Mouse (Mus musculus) heart, adult 2 months (tissue): ENCODE results near the gene Tex44. TPM values are rescaled to one million over a fixed set of nuclear protein-coding genes. Genes with fewer than 3 reads are reported as not detected.

ENCODE experiments used
- DNase-seq, 2 experiments: peaks; one replicate each; pipeline ENCODE4 v3.0.0; 2021
- H3K27ac ChIP-seq: fragments of 200-600 bp; 2 replicates; pipeline ENCODE4 v1.8.1; 2022
- H3K27me3 ChIP-seq: fragments of 200-500 bp; 2 replicates; pipeline ENCODE4 v1.6.1; 2012; ENCODE audit warnings: mild to moderate bottlenecking, low read length, inconsistent platforms, mixed read lengths; ENCODE audit not compliant: control insufficient read depth, insufficient read depth
- H3K36me3 ChIP-seq: fragments of 200-500 bp; 2 replicates; pipeline ENCODE4 v1.6.1; 2012; ENCODE audit warnings: low read length, inconsistent platforms; ENCODE audit not compliant: control insufficient read depth, insufficient read depth
- H3K4me1 ChIP-seq: fragments of 200-500 bp; 2 replicates; pipeline ENCODE4 v1.6.1; 2011; ENCODE audit warnings: low read length; ENCODE audit not compliant: control insufficient read depth, insufficient read depth
- H3K4me3 ChIP-seq: fragments of 200-600 bp; 2 replicates; pipeline ENCODE4 v1.8.1; 2022
- H3K79me2 ChIP-seq: fragments of 200-500 bp; replicated peaks from 2 replicates; pipeline ENCODE4 v1.6.1; 2012; ENCODE audit warnings: mild to moderate bottlenecking, inconsistent platforms, low read length, moderate library complexity, mixed read lengths; ENCODE audit not compliant: control insufficient read depth, insufficient read depth
- H3K9ac ChIP-seq: fragments of 200-500 bp; 2 replicates; pipeline ENCODE4 v1.6.1; 2012; ENCODE audit warnings: low read depth, mild to moderate bottlenecking, control low read depth, inconsistent platforms, low read length, mixed read lengths
- CTCF ChIP-seq: fragments of 200-600 bp; IDR thresholded peaks from 2 replicates; pipeline ENCODE4 v1.8.1; 2022; ENCODE audit warnings: antibody characterized with exemption, mild to moderate bottlenecking, moderate library complexity
- EP300 ChIP-seq: fragments of 200-500 bp; IDR thresholded peaks from 2 replicates; pipeline ENCODE4 v1.6.1; 2011; ENCODE audit warnings: low read depth, low read length, control low read depth; ENCODE audit not compliant: insufficient read depth
- POLR2A ChIP-seq: fragments of 200-500 bp; IDR thresholded peaks from 2 replicates; pipeline ENCODE4 v1.6.1; 2011; ENCODE audit warnings: mild to moderate bottlenecking, low read depth, low read length, control low read depth; ENCODE audit not compliant: insufficient read depth
- whole genome bisulfite sequencing: fragments of 180-500 bp; shearing (Covaris S2); methylation state at CpG from one replicate; pipeline ENCODE4 v1.1.7; 2018; 5-methylcytosine and 5-hydroxymethylcytosine counted together
- intact Hi-C: fragments of 180-260 bp; cut with DNase I; formaldehyde crosslinking; loops from one replicate; pipeline ENCODE4 v1.15.1; 2025
- polyA plus RNA-seq: library from polyadenylated mRNA; depleted of rRNA; stranded (reverse); fragments of >200 nt; gene quantifications from 2 replicates; pipeline ENCODE4 v1.2.3, GENCODE M21; 2012
- total RNA-seq, 2 experiments: library from RNA; stranded (reverse); gene quantifications; 2 replicates each; pipeline ENCODE4 v1.2.3; 2021

The Tex44 gene
- total and polyA plus RNA-seq, 3 experiments = 0.18 TPM; not detected in 2

- Histone ChIP-seq H3K4me3 (no peak overlapping the region), H3K36me3 (no peaks in the 10 kb centered on the region), H3K27me3 (no peaks in the 10 kb centered on the region), H3K9ac (no peak overlapping the region), H3K4me1 (peaks cover 19% of the 10 kb centered on the region), H3K27ac (no peak overlapping the region), H3K79me2 (no peaks in the 10 kb centered on the region)
- DNase-seq = no peak
- 84% methylated on average over 2 of the region's 2 CpGs for WGBS
- peak; percentile 44 for TF ChIP-seq CTCF
- no peak for TF ChIP-seq EP300
- intact Hi-C loops = no loop called here
Measured at GRCm38 (mm10) chr1:86438501-86438900, 12.4 kb downstream of the Tex44 start.

GRCm38 (mm10) chr1:86439487-86440170, 13.5 kb downstream of the Tex44 start:
- TF ChIP-seq CTCF (peak; percentile 13; the same call in 1 of the 2 replicates), POLR2A (no peak), EP300 (no peak)
- Histone ChIP-seq H3K27me3 (no peaks in the 10 kb centered on the region), H3K4me3 (no peak overlapping the region), H3K36me3 (no peaks in the 10 kb centered on the region), H3K79me2 (no peaks in the 10 kb centered on the region), H3K4me1 (peaks cover 22% of the 10 kb centered on the region), H3K27ac (peak overlapping the region; percentile 95), H3K9ac (peak overlapping the region; percentile 30; the same call in 1 of the 2 replicates)
- intact Hi-C loops = loop anchor here (1.0 to 5.0 kb wide), 3 partner anchors 61 to 143 kb away; partner anchors contain the start of genes Cops7b and Pde6d
- peak in 1 of 2 experiments; percentile 27 for DNase-seq
- WGBS = 15% methylated on average over 8 of the region's 8 CpGs

- peaks cover 18% of the 10 kb centered on the region for H3K4me1 ChIP-seq
- TF ChIP-seq CTCF (peak; percentile 97), EP300 (peak; percentile 96), POLR2A (peak; percentile 57)
- DNase-seq = peak; percentile 91 to 92
- H3K27me3 ChIP-seq = no peaks in the 10 kb centered on the region
- peak overlapping the region; percentile 95 for H3K27ac ChIP-seq
- H3K9ac ChIP-seq = peak overlapping the region; percentile 94
- no peaks in the 10 kb centered on the region for H3K79me2 ChIP-seq
- 8% methylated on average over 18 of the region's 18 CpGs for WGBS
- intact Hi-C loops = loop anchor here (1.0 to 5.0 kb wide), 3 partner anchors 60 to 142 kb away; partner anchors contain the start of genes Cops7b and Pde6d
- H3K4me3 ChIP-seq = peak overlapping the region; percentile 40
- no peaks in the 10 kb centered on the region for H3K36me3 ChIP-seq
Measured at GRCm38 (mm10) chr1:86440171-86440886, 14.2 kb downstream of the Tex44 start.

- WGBS = 4% methylated on average over 29 of the region's 29 CpGs
- TF ChIP-seq CTCF = no peak
- peak; percentile 41; the same call in 1 of the 2 replicates for TF ChIP-seq POLR2A
- peak; percentile 57; the same call in 1 of the 2 replicates for TF ChIP-seq EP300
- Histone ChIP-seq H3K9ac (peak overlapping the region; percentile 94), H3K36me3 (no peaks in the 10 kb centered on the region), H3K4me1 (peaks cover 13% of the 10 kb centered on the region), H3K79me2 (no peaks in the 10 kb centered on the region), H3K4me3 (peak overlapping the region; percentile 85), H3K27ac (peak overlapping the region; percentile 95), H3K27me3 (no peaks in the 10 kb centered on the region)
- intact Hi-C loops = loop anchor here (1.0 to 5.0 kb wide), 4 partner anchors 59 to 141 kb away; partner anchors contain the start of genes Cops7b and Pde6d
- DNase-seq = peak; percentile 73 to 74
Measured at GRCm38 (mm10) chr1:86440887-86441723, 15.0 kb downstream of the Tex44 start.

GRCm38 (mm10) chr1:86441724-86441979, 15.5 kb downstream of the Tex44 start:
- Histone ChIP-seq H3K79me2 (no peaks in the 10 kb centered on the region), H3K27me3 (no peaks in the 10 kb centered on the region), H3K4me3 (peak overlapping the region; percentile 85), H3K27ac (peak overlapping the region; percentile 95), H3K4me1 (peaks cover 13% of the 10 kb centered on the region), H3K9ac (peak overlapping the region; percentile 94), H3K36me3 (no peaks in the 10 kb centered on the region)
- intact Hi-C loops = loop anchor here (1.0 to 5.0 kb wide), 2 partner anchors 84 to 141 kb away; partner anchors contain the start of genes Cops7b and Pde6d
- WGBS = under 1% methylated on average over 5 of the region's 5 CpGs
- no peak for DNase-seq
- TF ChIP-seq CTCF (no peak), EP300 (no peak), POLR2A (no peak; the same call in 1 of the 2 replicates)
